Mouse (Mus musculus) liver, embryonic 13.5 days (tissue): ENCODE data around the gene Ntm. TPM values are rescaled to one million over a fixed set of nuclear protein-coding genes. Genes with fewer than 3 reads are reported as not detected.

ENCODE experiments used
- ATAC-seq: fragments of 200-750 bp; cut with Nextera tagmentation; 2 replicates; pipeline ENCODE4 v1.8.0; 2017; ENCODE audit warnings: low read depth, mild to moderate bottlenecking, moderate number of reproducible peaks, moderate library complexity
- DNase-seq: peaks from one replicate; pipeline ENCODE4 v3.0.0; 2022
- H3K27ac ChIP-seq: fragments of 300-500 bp; sonication (generic); 2 replicates; pipeline ENCODE4 v1.5.1; 2015; ENCODE audit warnings: moderate library complexity, mild to moderate bottlenecking, inconsistent platforms
- H3K27me3 ChIP-seq: fragments of 300-500 bp; sonication (generic); 2 replicates; pipeline ENCODE4 v1.6.1; 2015; ENCODE audit warnings: mild to moderate bottlenecking, inconsistent platforms
- H3K36me3 ChIP-seq: fragments of 300-500 bp; sonication (generic); 2 replicates; pipeline ENCODE4 v1.6.1; 2015; ENCODE audit warnings: mild to moderate bottlenecking, inconsistent platforms
- H3K4me1 ChIP-seq: fragments of 300-500 bp; sonication (generic); replicated peaks from 2 replicates; pipeline ENCODE4 v1.6.1; 2015; ENCODE audit warnings: inconsistent platforms
- H3K4me2 ChIP-seq: fragments of 300-500 bp; sonication (generic); 2 replicates; pipeline ENCODE4 v1.6.1; 2015; ENCODE audit warnings: inconsistent platforms, mild to moderate bottlenecking, moderate library complexity
- H3K4me3 ChIP-seq: fragments of 300-500 bp; sonication (generic); replicated peaks from 2 replicates; pipeline ENCODE4 v1.5.1; 2015; ENCODE audit warnings: mild to moderate bottlenecking, inconsistent platforms
- H3K9ac ChIP-seq: fragments of 300-500 bp; sonication (generic); 2 replicates; pipeline ENCODE4 v1.6.1; 2015; ENCODE audit warnings: mild to moderate bottlenecking, inconsistent platforms
- H3K9me3 ChIP-seq: fragments of 300-500 bp; sonication (generic); replicated peaks from 2 replicates; pipeline ENCODE4 v1.6.1; 2016; ENCODE audit warnings: inconsistent platforms
- WGBS: fragments of 180-500 bp; shearing (Covaris S2); methylation state at CpG from one replicate; pipeline ENCODE4 v1.1.7; 2015; ENCODE audit not compliant: insufficient replicate concordance; 5-methylcytosine and 5-hydroxymethylcytosine counted together
- polyA plus RNA-seq: library from polyadenylated mRNA; unstranded; fragments of >200 nt; fragmentation: Nextera tagmentation; extraction: Ambion mirVana; gene quantifications from 2 replicates; pipeline ENCODE4 v1.2.1, GENCODE M21; 2015

Gene Ntm
- polyA plus RNA-seq, 1 experiment from 2014 or later = 1.2 TPM

GRCm38 (mm10) chr9:29389224-29389623 lies 573.7 kb downstream of the Ntm start:
- DNase-seq (no peak), ATAC-seq (no peak)
- H3K4me1 ChIP-seq = no peaks in the 10 kb centered on the region
- no peak overlapping the region for H3K27ac ChIP-seq
- no peak overlapping the region for H3K4me2 ChIP-seq
- no peaks in the 10 kb centered on the region for H3K36me3 ChIP-seq
- no peak overlapping the region for H3K4me3 ChIP-seq
- H3K9ac ChIP-seq = no peak overlapping the region
- no peaks in the 10 kb centered on the region for H3K27me3 ChIP-seq
- 66% methylated on average over 7 of the region's 7 CpGs for WGBS
- H3K9me3 ChIP-seq = no peaks in the 10 kb centered on the region

- ATAC-seq (no peak), DNase-seq (no peak)
- no peaks in the 10 kb centered on the region for H3K36me3 ChIP-seq
- H3K9me3 ChIP-seq = no peaks in the 10 kb centered on the region
- H3K4me1 ChIP-seq = no peaks in the 10 kb centered on the region
- no peak overlapping the region for H3K27ac ChIP-seq
- no peak overlapping the region for H3K4me2 ChIP-seq
- H3K27me3 ChIP-seq = no peaks in the 10 kb centered on the region
- no peak overlapping the region for H3K4me3 ChIP-seq
- H3K9ac ChIP-seq = no peak overlapping the region
- 50% methylated on average over 4 of the region's 4 CpGs for WGBS
Observed at GRCm38 (mm10) chr9:29387136-29387535, 575.8 kb downstream of the Ntm start.

GRCm38 (mm10) chr9:29377172-29378002 lies 585.6 kb downstream of the Ntm start:
- Histone ChIP-seq H3K27me3 (no peaks in the 10 kb centered on the region), H3K9ac (no peak overlapping the region), H3K36me3 (no peaks in the 10 kb centered on the region), H3K27ac (no peak overlapping the region), H3K4me3 (no peak overlapping the region), H3K4me1 (no peaks in the 10 kb centered on the region), H3K4me2 (no peak overlapping the region), H3K9me3 (no peaks in the 10 kb centered on the region)
- DNase-seq (no peak), ATAC-seq (no peak)
- WGBS = 68% methylated on average over 12 of the region's 12 CpGs

- H3K27ac ChIP-seq = no peak overlapping the region
- DNase-seq (no peak), ATAC-seq (no peak)
- H3K36me3 ChIP-seq = no peaks in the 10 kb centered on the region
- H3K4me2 ChIP-seq = no peak overlapping the region
- WGBS = 71% methylated on average over 3 of the region's 3 CpGs
- H3K27me3 ChIP-seq = no peaks in the 10 kb centered on the region
- no peaks in the 10 kb centered on the region for H3K4me1 ChIP-seq
- no peak overlapping the region for H3K4me3 ChIP-seq
- no peaks in the 10 kb centered on the region for H3K9me3 ChIP-seq
- no peak overlapping the region for H3K9ac ChIP-seq
Observed at GRCm38 (mm10) chr9:29371341-29371740, 591.6 kb downstream of the Ntm start.

GRCm38 (mm10) chr9:29369621-29370020 lies 593.3 kb downstream of the Ntm start:
- Histone ChIP-seq H3K9me3 (no peaks in the 10 kb centered on the region), H3K27ac (no peak overlapping the region), H3K4me2 (no peak overlapping the region), H3K4me1 (no peaks in the 10 kb centered on the region), H3K9ac (no peak overlapping the region), H3K4me3 (no peak overlapping the region), H3K27me3 (no peaks in the 10 kb centered on the region), H3K36me3 (no peaks in the 10 kb centered on the region)
- 62% methylated on average over 3 of the region's 3 CpGs for WGBS
- no peak for ATAC-seq
- DNase-seq = no peak

GRCm38 (mm10) chr9:29368291-29368690 lies 594.6 kb downstream of the Ntm start:
- no peak for ATAC-seq
- DNase-seq = no peak
- Histone ChIP-seq H3K9ac (no peak overlapping the region), H3K4me2 (no peak overlapping the region), H3K4me3 (no peak overlapping the region), H3K4me1 (no peaks in the 10 kb centered on the region), H3K9me3 (no peaks in the 10 kb centered on the region), H3K27ac (no peak overlapping the region), H3K36me3 (no peaks in the 10 kb centered on the region), H3K27me3 (no peaks in the 10 kb centered on the region)
- 47% methylated on average over 3 of the region's 3 CpGs for WGBS

GRCm38 (mm10) chr9:29357796-29358195 lies 605.1 kb downstream of the Ntm start:
- DNase-seq = no peak
- H3K36me3 ChIP-seq = no peaks in the 10 kb centered on the region
- no peak overlapping the region for H3K4me2 ChIP-seq
- no peaks in the 10 kb centered on the region for H3K4me1 ChIP-seq
- no peak overlapping the region for H3K4me3 ChIP-seq
- no peak for ATAC-seq
- H3K9me3 ChIP-seq = no peaks in the 10 kb centered on the region
- WGBS = 60% methylated on average over 4 of the region's 4 CpGs
- H3K9ac ChIP-seq = no peak overlapping the region
- no peaks in the 10 kb centered on the region for H3K27me3 ChIP-seq
- no peak overlapping the region for H3K27ac ChIP-seq

- Histone ChIP-seq H3K9ac (no peak overlapping the region), H3K4me1 (no peaks in the 10 kb centered on the region), H3K27ac (no peak overlapping the region), H3K27me3 (no peaks in the 10 kb centered on the region), H3K36me3 (no peaks in the 10 kb centered on the region), H3K4me3 (no peak overlapping the region), H3K9me3 (no peaks in the 10 kb centered on the region), H3K4me2 (no peak overlapping the region)
- ATAC-seq (no peak), DNase-seq (no peak)
- WGBS = 48% methylated on average over 7 of the region's 7 CpGs
Observed at GRCm38 (mm10) chr9:29342303-29342702, 620.6 kb downstream of the Ntm start.

- DNase-seq (no peak), ATAC-seq (no peak)
- Histone ChIP-seq H3K4me1 (no peaks in the 10 kb centered on the region), H3K27me3 (no peaks in the 10 kb centered on the region), H3K9ac (no peak overlapping the region), H3K36me3 (no peaks in the 10 kb centered on the region), H3K9me3 (no peaks in the 10 kb centered on the region), H3K4me2 (no peak overlapping the region), H3K27ac (no peak overlapping the region), H3K4me3 (no peak overlapping the region)
- WGBS = 64% methylated on average over 3 of the region's 3 CpGs
Observed at GRCm38 (mm10) chr9:29341292-29341691, 621.6 kb downstream of the Ntm start.

GRCm38 (mm10) chr9:29335671-29336070 lies 627.3 kb downstream of the Ntm start:
- no peaks in the 10 kb centered on the region for H3K9me3 ChIP-seq
- DNase-seq = no peak
- 52% methylated on average over 2 of the region's 2 CpGs for WGBS
- no peak overlapping the region for H3K4me3 ChIP-seq
- no peak for ATAC-seq
- no peaks in the 10 kb centered on the region for H3K36me3 ChIP-seq
- no peaks in the 10 kb centered on the region for H3K27me3 ChIP-seq
- H3K4me2 ChIP-seq = no peak overlapping the region
- H3K9ac ChIP-seq = no peak overlapping the region
- H3K4me1 ChIP-seq = no peaks in the 10 kb centered on the region
- no peak overlapping the region for H3K27ac ChIP-seq

GRCm38 (mm10) chr9:29332296-29333090 lies 630.4 kb downstream of the Ntm start:
- DNase-seq = no peak
- 50% methylated on average over 3 of the region's 3 CpGs for WGBS

More at GRCm38 (mm10) chr9:29332296-29333090, 630.4 kb downstream of the Ntm start:
- Histone ChIP-seq H3K4me3 (no peak overlapping the region), H3K4me1 (no peaks in the 10 kb centered on the region), H3K27ac (no peak overlapping the region), H3K27me3 (no peaks in the 10 kb centered on the region), H3K9me3 (no peaks in the 10 kb centered on the region), H3K36me3 (no peaks in the 10 kb centered on the region), H3K4me2 (no peak overlapping the region), H3K9ac (no peak overlapping the region)
- ATAC-seq = no peak
